Mouse (Mus musculus) spleen, adult 12 weeks (tissue): ENCODE measurements around the gene Chrna9.

Source experiments
- DNase-seq: peaks from one replicate; pipeline ENCODE4 v3.0.0; 2022; ENCODE audit warnings: low spot score

Gene Chrna9

GRCm38 (mm10) chr5:66015449-66015961 lies 80.8 kb downstream of the Chrna9 start:
- DNase-seq = no peak

DNA sequence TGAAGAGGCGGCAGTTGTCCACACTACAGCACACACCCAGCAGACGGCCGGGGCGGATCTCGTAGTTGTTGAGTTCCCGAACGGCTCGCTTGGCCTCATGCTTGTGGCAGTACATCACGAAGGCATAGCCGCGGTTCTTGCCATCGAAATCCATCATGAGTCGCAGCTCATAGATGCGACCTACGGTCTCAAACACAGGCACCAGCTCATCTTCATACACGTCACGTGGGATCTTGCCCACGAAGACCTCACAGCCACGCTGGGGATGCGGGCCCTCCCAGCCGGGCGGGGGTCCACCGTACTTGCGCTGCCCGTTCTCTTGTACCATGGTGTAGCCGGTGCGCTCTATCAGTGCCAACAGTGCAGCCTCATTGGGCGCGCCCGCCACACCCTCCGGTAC lies 92.1 kb downstream of the Chrna9 start:
- no peak for DNase-seq
